In the genomic region with DNA sequence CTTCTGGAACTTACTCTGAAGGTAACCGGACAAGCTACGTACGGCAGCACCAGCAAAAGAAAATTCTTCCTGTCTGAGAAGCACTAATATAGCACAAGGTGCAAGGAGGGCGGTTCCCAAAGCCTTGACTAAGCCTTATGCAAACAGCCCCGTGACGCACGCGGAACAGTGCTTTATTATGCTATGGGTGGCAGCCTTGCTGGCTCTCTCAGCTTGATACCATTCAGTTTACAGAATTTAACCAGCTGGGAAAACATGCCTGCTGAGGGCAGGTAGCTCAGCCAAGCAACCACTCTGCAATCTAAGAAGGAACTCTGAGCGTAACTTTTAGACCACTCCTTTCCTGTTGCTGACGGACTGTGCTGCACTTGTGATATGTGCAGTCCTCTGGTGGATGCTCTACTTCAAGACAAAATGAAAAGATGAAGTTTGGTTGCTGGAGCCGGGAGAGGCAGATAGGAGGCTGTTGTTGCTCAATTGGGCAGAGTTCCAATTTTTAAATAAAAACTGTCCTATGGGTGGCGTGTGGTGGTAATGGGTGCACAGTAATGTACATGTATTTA, we compare ENCODE assay signal across 1 mouse cellular context.
A peak's percentile ranks its signal among the peaks of the same experiment; 100 is the strongest.
TF ChIP-seq lines count a peak whose summit lies in the region.

No protein-coding gene starts in this region.

TF ChIP-seq in MEL, 35 proteins besides CTCF, POLR2A, EP300 and RAD21 (continued from another document):
- peak; percentile 56; the same call in 1 of the 2 replicates for TF ChIP-seq TCF12 (IDR thresholded peaks at IDR 0.05; ENCODE audit: low read depth, low read length)
- TF ChIP-seq GATA1 (IDR thresholded peaks at IDR 0.05; ENCODE audit: low read depth, low read length): peak; percentile 68
- 0 out of 2 replicates have a peak, but pooled peaks have one; percentile 42 for TF ChIP-seq ELF1 (IDR thresholded peaks at IDR 0.05; ENCODE audit: low read depth, low read length)
- no peak for TF ChIP-seq MAZ (IDR thresholded peaks at IDR 0.05; ENCODE audit: low read depth, low read length)
- no peak for TF ChIP-seq SMC3 (IDR thresholded peaks at IDR 0.05; ENCODE audit: low read depth, low read length)
- no peak for TF ChIP-seq ZNF384 (IDR thresholded peaks at IDR 0.05; ENCODE audit: low read depth, low read length)
- peak; percentile 61; the same call in 1 of the 2 replicates for TF ChIP-seq CHD1 (IDR thresholded peaks at IDR 0.05; ENCODE audit: low read depth, low read length)
- TF ChIP-seq POLR2AphosphoS2 (IDR thresholded peaks at IDR 0.05; ENCODE audit: low read length): 0 out of 2 replicates have a peak, but pooled peaks have one; percentile 53
- 0 out of 2 replicates have a peak, but pooled peaks have one; percentile 30 for TF ChIP-seq ZMIZ1 (IDR thresholded peaks at IDR 0.05; ENCODE audit: low read depth, low read length)
- TF ChIP-seq ZKSCAN1 (IDR thresholded peaks at IDR 0.05; ENCODE audit: low read depth, low read length): no peak
- peak; percentile 72 for TF ChIP-seq RCOR1 (IDR thresholded peaks at IDR 0.05; ENCODE audit: low read depth, low read length)
- peak; percentile 14 for TF ChIP-seq MXI1 (IDR thresholded peaks at IDR 0.05; ENCODE audit: low read depth, low read length)
